Mouse (Mus musculus) heart, adult 2 months (tissue): ENCODE measurements around the gene Prop1. TPM values are rescaled to one million over a fixed set of nuclear protein-coding genes. Genes with fewer than 3 reads are reported as not detected.

Experiments used
- DNase-seq, 2 experiments: peaks; one replicate each; pipeline ENCODE4 v3.0.0; 2021
- H3K27ac ChIP-seq: fragments of 200-600 bp; 2 replicates; pipeline ENCODE4 v1.8.1; 2022
- H3K27me3 ChIP-seq: fragments of 200-500 bp; 2 replicates; pipeline ENCODE4 v1.6.1; 2012; ENCODE audit warnings: mild to moderate bottlenecking, low read length, inconsistent platforms, mixed read lengths; ENCODE audit not compliant: control insufficient read depth, insufficient read depth
- H3K36me3 ChIP-seq: fragments of 200-500 bp; 2 replicates; pipeline ENCODE4 v1.6.1; 2012; ENCODE audit warnings: low read length, inconsistent platforms; ENCODE audit not compliant: control insufficient read depth, insufficient read depth
- H3K4me1 ChIP-seq: fragments of 200-500 bp; 2 replicates; pipeline ENCODE4 v1.6.1; 2011; ENCODE audit warnings: low read length; ENCODE audit not compliant: control insufficient read depth, insufficient read depth
- H3K4me3 ChIP-seq: fragments of 200-600 bp; 2 replicates; pipeline ENCODE4 v1.8.1; 2022
- H3K79me2 ChIP-seq: fragments of 200-500 bp; replicated peaks from 2 replicates; pipeline ENCODE4 v1.6.1; 2012; ENCODE audit warnings: mild to moderate bottlenecking, inconsistent platforms, low read length, moderate library complexity, mixed read lengths; ENCODE audit not compliant: control insufficient read depth, insufficient read depth
- H3K9ac ChIP-seq: fragments of 200-500 bp; 2 replicates; pipeline ENCODE4 v1.6.1; 2012; ENCODE audit warnings: low read depth, mild to moderate bottlenecking, control low read depth, inconsistent platforms, low read length, mixed read lengths
- CTCF ChIP-seq: fragments of 200-600 bp; IDR thresholded peaks from 2 replicates; pipeline ENCODE4 v1.8.1; 2022; ENCODE audit warnings: antibody characterized with exemption, mild to moderate bottlenecking, moderate library complexity
- EP300 ChIP-seq: fragments of 200-500 bp; IDR thresholded peaks from 2 replicates; pipeline ENCODE4 v1.6.1; 2011; ENCODE audit warnings: low read depth, low read length, control low read depth; ENCODE audit not compliant: insufficient read depth
- POLR2A ChIP-seq: fragments of 200-500 bp; IDR thresholded peaks from 2 replicates; pipeline ENCODE4 v1.6.1; 2011; ENCODE audit warnings: mild to moderate bottlenecking, low read depth, low read length, control low read depth; ENCODE audit not compliant: insufficient read depth
- WGBS: fragments of 180-500 bp; shearing (Covaris S2); methylation state at CpG from one replicate; pipeline ENCODE4 v1.1.7; 2018; 5-methylcytosine and 5-hydroxymethylcytosine counted together
- intact Hi-C: fragments of 180-260 bp; cut with DNase I; formaldehyde crosslinking; loops from one replicate; pipeline ENCODE4 v1.15.1; 2025
- polyA plus RNA-seq: library from polyadenylated mRNA; depleted of rRNA; stranded (reverse); fragments of >200 nt; gene quantifications from 2 replicates; pipeline ENCODE4 v1.2.3, GENCODE M21; 2012
- total RNA-seq, 2 experiments: library from RNA; stranded (reverse); gene quantifications; 2 replicates each; pipeline ENCODE4 v1.2.3; 2021

Prop1 gene
- total and polyA plus RNA-seq, 3 experiments, result not detected

DNA sequence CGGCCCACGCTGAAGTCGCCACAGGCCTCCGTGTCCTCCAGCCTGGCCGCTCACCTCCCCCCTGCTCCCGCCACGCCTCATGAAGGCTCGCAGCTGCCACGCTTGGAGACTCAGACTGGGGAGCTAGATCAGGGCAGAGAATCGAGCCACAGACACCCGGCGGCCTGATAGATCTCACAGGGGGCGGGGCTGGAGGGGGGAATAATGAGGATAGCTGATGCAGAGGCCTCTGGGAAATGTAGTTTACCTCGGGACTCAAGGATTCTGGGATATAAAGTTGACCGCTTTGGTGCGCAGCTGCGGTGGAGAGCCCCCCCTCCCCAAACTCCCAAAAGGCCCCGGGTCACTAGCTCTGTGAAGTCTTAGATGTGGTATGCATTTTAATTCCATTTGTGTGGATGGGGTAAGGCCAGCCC is 22.1 kb downstream of the Prop1 start, which contains the start of gene Zfp354b:
Gene Zfp354b (minus strand): TSS at position 183 of the 416 bp plus-strand sequence.
- Histone ChIP-seq H3K4me3 (peak within 1 kb of the TSS; percentile 84), H3K79me2 (no peaks in the 10 kb centered on the region), H3K27me3 (no peaks in the 10 kb centered on the region), H3K4me1 (peaks cover 2% of the 10 kb centered on the region; the same call in 1 of the 2 replicates), H3K36me3 (no peaks in the 10 kb centered on the region), H3K27ac (peak within 1 kb of the TSS; percentile 79), H3K9ac (peak within 1 kb of the TSS; percentile 88)
- 2% methylated on average over 18 of the region's 18 CpGs for WGBS
- DNase-seq, result peak; percentile 81 to 84
- TF ChIP-seq CTCF (no peak), EP300 (no peak), POLR2A (peak; percentile 57; the same call in 1 of the 2 replicates)
- intact Hi-C loops, result loop anchor here (1.0 to 5.0 kb wide), 4 partner anchors 15 to 126 kb away; partner anchors contain the start of genes Zfp2, Zfp354a and Zfp454

GRCm38 (mm10) chr11:50931021-50931420 is 22.5 kb downstream of the Prop1 start:
- Histone ChIP-seq H3K27me3 (no peaks in the 10 kb centered on the region), H3K36me3 (no peaks in the 10 kb centered on the region), H3K27ac (peak overlapping the region; percentile 79), H3K4me1 (peaks cover 2% of the 10 kb centered on the region; the same call in 1 of the 2 replicates), H3K9ac (peak overlapping the region; percentile 88), H3K4me3 (peak overlapping the region; percentile 84), H3K79me2 (no peaks in the 10 kb centered on the region)
- under 1% methylated on average over 16 of the region's 16 CpGs for WGBS
- intact Hi-C loops, result loop anchor here (1.0 to 5.0 kb wide), 4 partner anchors 15 to 126 kb away; partner anchors contain the start of genes Zfp2, Zfp354a and Zfp454
- TF ChIP-seq POLR2A (no peak), EP300 (no peak), CTCF (no peak)
- no peak for DNase-seq

DNA sequence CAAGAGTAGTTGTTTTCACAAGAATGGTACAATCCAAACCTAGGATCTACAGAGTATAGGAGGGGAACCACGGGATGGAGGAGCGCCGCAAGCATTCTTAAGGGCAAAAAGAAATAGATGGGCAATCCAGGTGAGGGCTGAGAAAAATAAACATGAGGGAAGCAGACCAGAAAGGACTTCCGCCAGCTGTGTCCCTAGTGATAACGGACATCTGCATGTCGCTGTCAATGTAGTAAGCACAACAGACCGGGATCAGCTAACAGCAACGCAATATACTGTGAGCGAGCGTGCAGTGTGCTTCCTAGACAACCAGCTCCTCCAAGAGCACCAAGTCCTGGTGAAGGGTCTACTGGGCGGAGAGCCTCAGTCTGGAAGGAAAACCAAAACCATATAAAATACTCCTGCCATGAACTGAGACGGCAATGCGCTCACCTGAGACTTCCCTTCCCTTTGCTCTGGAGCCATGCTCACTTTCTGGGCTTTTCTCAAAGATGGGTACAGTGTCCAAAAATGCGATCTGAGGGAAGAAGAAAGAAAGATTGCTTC is 23.0 kb downstream of the Prop1 start:
- Histone ChIP-seq H3K79me2 (no peaks in the 10 kb centered on the region), H3K36me3 (no peaks in the 10 kb centered on the region), H3K4me3 (peak overlapping the region; percentile 84), H3K9ac (peak overlapping the region; percentile 88), H3K4me1 (peaks cover 2% of the 10 kb centered on the region; the same call in 1 of the 2 replicates), H3K27ac (no peak overlapping the region; the same call in 1 of the 2 replicates), H3K27me3 (no peaks in the 10 kb centered on the region)
- 16% methylated on average over 14 of the region's 14 CpGs for WGBS
- intact Hi-C loops, result loop anchor here (1.0 to 5.0 kb wide), 4 partner anchors 14 to 127 kb away; partner anchors contain the start of genes Zfp2, Zfp354a and Zfp454
- no peak for TF ChIP-seq EP300
- no peak for TF ChIP-seq POLR2A
- TF ChIP-seq CTCF, result no peak
- DNase-seq, result no peak

DNA sequence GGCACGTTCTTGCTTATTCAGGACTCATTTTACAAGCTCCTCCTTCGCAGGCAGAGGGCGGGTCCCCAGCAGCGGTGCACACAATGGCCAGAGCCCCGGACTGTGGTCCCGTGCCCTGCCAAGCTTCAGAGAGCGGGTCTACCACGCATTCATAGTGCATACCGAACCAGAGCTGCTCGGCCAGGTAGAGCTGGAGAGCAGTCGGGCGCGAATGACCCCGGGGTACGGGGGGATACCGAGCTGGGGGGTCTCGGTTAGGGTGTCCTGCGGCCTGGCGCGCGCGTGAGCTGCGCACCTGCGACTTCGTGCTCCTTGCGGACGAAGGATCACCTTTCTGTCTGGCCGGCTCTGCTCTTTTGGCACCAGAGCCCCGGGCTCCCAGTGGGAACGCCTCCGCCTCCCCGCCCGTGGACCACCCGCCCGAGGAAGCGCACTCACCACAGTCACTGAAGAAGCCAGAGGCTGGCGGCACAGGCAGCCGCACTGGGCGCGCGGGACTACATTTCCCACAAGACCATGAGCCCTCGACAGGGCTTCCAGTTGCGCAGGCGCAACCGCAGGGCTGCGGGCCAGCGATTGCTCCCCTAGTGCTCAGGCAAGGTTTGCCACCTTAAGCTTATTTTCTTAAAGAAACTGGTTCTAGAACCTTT is 37.8 kb downstream of the Prop1 start, which contains the start of gene Zfp2:
Gene Zfp2 (minus strand): TSS at position 495 of the 650 bp plus-strand sequence.
- peak within 1 kb of the TSS; percentile 92 for H3K4me3 ChIP-seq
- H3K27me3 ChIP-seq, result no peaks in the 10 kb centered on the region
- peak within 1 kb of the TSS; percentile 83 for H3K27ac ChIP-seq
- TF ChIP-seq EP300 (no peak), POLR2A (peak; percentile 56), CTCF (peak; percentile 86)
- H3K36me3 ChIP-seq, result no peaks in the 10 kb centered on the region
- H3K79me2 ChIP-seq, result 0 out of 2 replicates have a peak, but pooled peaks cover 2% of the 10 kb centered on the region
- peak; percentile 89 to 93 for DNase-seq
- under 1% methylated on average over 47 of the region's 47 CpGs for WGBS
- no peaks in the 10 kb centered on the region for H3K4me1 ChIP-seq
- intact Hi-C loops, result loop anchor here (1.0 to 5.0 kb wide), 4 partner anchors 12 to 88 kb away; partner anchors contain the start of genes Zfp354b, Zfp354c and Zfp879
- peak within 1 kb of the TSS; percentile 80 for H3K9ac ChIP-seq

DNA sequence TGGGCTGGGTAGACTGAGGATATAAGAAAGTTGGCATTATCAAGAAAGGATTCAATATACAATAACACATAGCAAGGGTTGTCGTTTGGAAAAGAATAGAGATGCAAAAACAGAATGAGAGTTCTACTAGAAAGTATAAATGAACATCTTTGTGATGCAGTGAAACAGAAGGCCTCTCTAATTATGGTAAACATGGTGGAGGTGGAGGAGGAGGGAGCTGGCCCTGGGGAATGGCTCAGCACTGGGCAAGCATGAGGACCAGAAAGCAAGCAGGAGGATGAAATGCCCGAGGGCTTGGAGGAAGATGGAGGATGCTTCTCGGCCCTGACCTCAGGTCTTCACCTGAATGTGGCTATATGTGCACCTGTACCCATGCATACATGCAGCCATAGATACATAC is 39.1 kb downstream of the Prop1 start:
- H3K9ac ChIP-seq, result no peak overlapping the region
- H3K4me3 ChIP-seq, result no peak overlapping the region
- H3K27ac ChIP-seq, result no peak overlapping the region
- 0 out of 2 replicates have a peak, but pooled peaks cover 2% of the 10 kb centered on the region for H3K79me2 ChIP-seq
- H3K36me3 ChIP-seq, result no peaks in the 10 kb centered on the region
- DNase-seq, result no peak
- no peaks in the 10 kb centered on the region for H3K27me3 ChIP-seq
- no peaks in the 10 kb centered on the region for H3K4me1 ChIP-seq
- 90% methylated on average over 3 of the region's 3 CpGs for WGBS
- intact Hi-C loops, result no loop called here
- TF ChIP-seq EP300, result no peak
- TF ChIP-seq POLR2A, result no peak
- no peak for TF ChIP-seq CTCF
